In the genomic region with DNA sequence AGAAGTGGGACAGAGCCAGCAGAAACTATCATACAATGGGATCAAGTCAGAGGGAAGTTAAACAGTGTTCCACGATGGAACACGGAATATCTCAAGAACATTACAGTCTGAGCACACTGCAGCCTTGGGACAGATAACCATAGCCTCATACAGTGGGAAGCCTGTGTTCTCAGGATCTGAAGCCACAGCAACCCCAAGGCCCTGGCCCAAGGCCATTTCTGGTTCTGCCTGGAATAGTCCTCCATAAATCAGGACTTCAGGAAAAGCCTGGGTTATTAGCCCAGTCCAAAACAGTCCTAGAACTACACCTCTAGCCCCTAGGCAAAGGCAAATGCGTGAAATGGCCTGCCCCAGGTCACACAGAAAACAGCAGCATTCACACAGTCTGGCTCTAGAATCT, we compare ENCODE assay signal across 15 mouse cellular contexts. TPM values are rescaled to one million over a fixed set of nuclear protein-coding genes. Genes with fewer than 3 reads are reported as not detected.
"Had no signal": no experiment of that assay in that cellular context is flagged by ENCODE, and none has a peak within 500 bp of the region (broad histone marks: within the 10 kb centered on the region; RNA-seq: fewer than 3 reads in every experiment).

No protein-coding gene starts in this region.

- DNase-seq: kidney, adult 18-20 months; kidney, postnatal 14 days; lung, adult 2 months; lung, postnatal 4 days; thymus, postnatal 36 days had no signal

- H3K4me1 ChIP-seq: limb, embryonic 10.5 days; midbrain, embryonic 10.5 days; midbrain, embryonic 15.5 days; neural tube, embryonic 12.5 days had no signal

- H3K4me3 ChIP-seq: left cerebral cortex, adult 2 months; limb, embryonic 10.5 days; liver, embryonic 15.5 days; midbrain, embryonic 10.5 days; midbrain, embryonic 15.5 days; neural tube, embryonic 12.5 days had no signal

- H3K27me3 ChIP-seq: liver, embryonic 15.5 days; midbrain, embryonic 15.5 days; neural tube, embryonic 12.5 days had no signal

- H3K36me3 ChIP-seq: limb, embryonic 10.5 days; liver, embryonic 15.5 days; midbrain, embryonic 10.5 days; midbrain, embryonic 15.5 days; neural tube, embryonic 12.5 days had no signal

- H3K27ac ChIP-seq: left cerebral cortex, adult 2 months; limb, embryonic 10.5 days; liver, embryonic 15.5 days; midbrain, embryonic 10.5 days; midbrain, embryonic 15.5 days; neural tube, embryonic 12.5 days; stomach, postnatal 0 days had no signal

RNA-seq across cellular contexts. Expression of gene Cgn, which starts 27.4 kb away (rescaled TPM):
- total RNA-seq: megakaryocyte, adult 5-6 weeks; monocyte, adult 5-6 weeks; neutrophil, adult 5-6 weeks had no signal
